Mouse (Mus musculus) common myeloid progenitor, adult 5-6 weeks (primary cell): Measurements from ENCODE around the gene Krt17. TPM values are rescaled to one million over a fixed set of nuclear protein-coding genes. Genes with fewer than 3 reads are reported as not detected.
"Not testable (repeated sequence)": the region's sequence is repeated elsewhere in the genome, so short reads cannot be mapped to it uniquely, and the experiment has no call there.

Experiments
- ATAC-seq: replicated peaks from 2 replicates; pipeline ENCODE4 v1.8.0; 2016; ENCODE audit warnings: low read depth, mild to moderate bottlenecking, moderate TSS enrichment, inconsistent platforms; ENCODE audit not compliant: poor library complexity, severe bottlenecking
- total RNA-seq: library from RNA; stranded (forward); fragments of 200-1000, 187-1606 nt; gene quantifications from 2 replicates; pipeline ENCODE4 v1.2.3, GENCODE M21; 2017

Krt17 gene
- total RNA-seq, 1 experiment from 2014 or later: not detected

GRCm38 (mm10) chr11:100269821-100270332, 9.0 kb upstream of the Krt17 start, which contains the start of gene Krt42:
Gene Krt42 (minus strand): TSS chr11:100269871.
- no peak for ATAC-seq

- no peak for ATAC-seq
These were observed 1.5 kb upstream of the Krt17 start for GRCm38 (mm10) chr11:100262058-100262980.

- ATAC-seq: no peak
These were observed 391 bp upstream of the Krt17 start for GRCm38 (mm10) chr11:100261235-100261605.

GRCm38 (mm10) chr11:100259079-100259478, 1.8 kb downstream of the Krt17 start:
- ATAC-seq: no peak

GRCm38 (mm10) chr11:100257967-100258366, 2.9 kb downstream of the Krt17 start:
- ATAC-seq: no peak

- no peak for ATAC-seq
These were observed 5.3 kb downstream of the Krt17 start for GRCm38 (mm10) chr11:100255514-100255913.

GRCm38 (mm10) chr11:100254360-100255090, 6.3 kb downstream of the Krt17 start:
- no peak for ATAC-seq

- ATAC-seq: no peak
These were observed 11.9 kb downstream of the Krt17 start, which contains the start of gene Krt16 for GRCm38 (mm10) chr11:100248852-100249465. Gene Krt16 (minus strand): TSS chr11:100248902.

GRCm38 (mm10) chr11:100246471-100246870, 14.4 kb downstream of the Krt17 start:
- ATAC-seq: not testable (repeated sequence)

GRCm38 (mm10) chr11:100240272-100240671, 20.6 kb downstream of the Krt17 start:
- not testable (repeated sequence) for ATAC-seq

- ATAC-seq: no peak
These were observed 39.1 kb downstream of the Krt17 start for GRCm38 (mm10) chr11:100221741-100222140.

GRCm38 (mm10) chr11:100219304-100219703, 41.5 kb downstream of the Krt17 start:
- ATAC-seq: no peak

- ATAC-seq: no peak
These were observed 52.3 kb downstream of the Krt17 start for GRCm38 (mm10) chr11:100208542-100208941.

- ATAC-seq: no peak
These were observed 53.3 kb downstream of the Krt17 start, which contains the start of gene Krt14 for GRCm38 (mm10) chr11:100207498-100207897. Gene Krt14 (minus strand): TSS chr11:100207548.

Other genes with a start within 250 kb of the Krt17 start
- gene Krt33a, start 244.8 kb downstream of the Krt17 start, total RNA-seq: not detected in 2 replicates
- not detected in 2 replicates for gene Krt33b, start 231.2 kb downstream of the Krt17 start, total RNA-seq
- gene Krt34, start 219.5 kb downstream of the Krt17 start, total RNA-seq: not detected in 2 replicates
- not detected in 2 replicates for gene Krt31, start 210.5 kb downstream of the Krt17 start, total RNA-seq
- gene Krt32, start 172.8 kb downstream of the Krt17 start, total RNA-seq: not detected in 2 replicates
- gene Krt35, start 164.8 kb downstream of the Krt17 start, total RNA-seq: not detected in 2 replicates
- gene Krt36, start 155.4 kb downstream of the Krt17 start, total RNA-seq: not detected in 2 replicates
- not detected in 2 replicates for gene Krt13, start 139.5 kb downstream of the Krt17 start, total RNA-seq
- not detected in 2 replicates for gene Krt15, start 125.1 kb downstream of the Krt17 start, total RNA-seq
- gene Krt19, start 112.4 kb downstream of the Krt17 start, total RNA-seq: not detected in 2 replicates
- gene Krt9, start 67.8 kb downstream of the Krt17 start, total RNA-seq: not detected in 2 replicates
- not detected in 2 replicates for gene Krt14, start 53.5 kb downstream of the Krt17 start, total RNA-seq
- not detected in 2 replicates for gene Krt16, start 12.1 kb downstream of the Krt17 start, total RNA-seq
- not detected in 2 replicates for gene Krt42, start 8.8 kb upstream of the Krt17 start, total RNA-seq
- gene Eif1, start 58.9 kb upstream of the Krt17 start, total RNA-seq: 220 and 411 TPM in 2 replicates
- not detected in 2 replicates for gene Gast, start 73.4 kb upstream of the Krt17 start, total RNA-seq
- not detected in 2 replicates for gene Hap1, start 95.1 kb upstream of the Krt17 start, total RNA-seq
- gene Jup, start 136.7 kb upstream of the Krt17 start, total RNA-seq: 1.9 and 2.5 TPM in 2 replicates
- 1.1 TPM in 1 of 2 replicates, not detected in the other for gene P3h4, start 153.8 kb upstream of the Krt17 start, total RNA-seq
- not detected in 2 replicates for gene Fkbp10, start 154.7 kb upstream of the Krt17 start, total RNA-seq
- 33.1 and 47.7 TPM in 2 replicates for gene Nt5c3b, start 180.8 kb upstream of the Krt17 start, total RNA-seq
- gene Klhl10, start 180.9 kb upstream of the Krt17 start, total RNA-seq: not detected in 2 replicates
- 26.0 and 30.9 TPM in 2 replicates for gene Klhl11, start 211.7 kb upstream of the Krt17 start, total RNA-seq